In genomic region chr19:37177819-37178708, GRCm38 (mm10) we compare ENCODE assay signal across 8 mouse cellular contexts. TPM values are rescaled to one million over a fixed set of nuclear protein-coding genes. Genes with fewer than 3 reads are reported as not detected.
DNase-seq lines count a peak whose midpoint lies in the region; ATAC-seq and TF ChIP-seq lines count a peak whose summit lies in the region.

No protein-coding gene starts in this region.

- H3K27ac ChIP-seq in embryonic facial prominence, embryonic 13.5 days = no peak overlapping the region
- H3K27ac ChIP-seq in heart, adult 2 months = peak overlapping the region; percentile 97
- H3K27ac ChIP-seq in kidney, adult 2 months (ENCODE audit: insufficient read depth, low read depth, low read length) = peak overlapping the region; percentile 59
- H3K27ac ChIP-seq in limb, embryonic 15.5 days = no peak overlapping the region
- peak overlapping the region; percentile 76 for H3K27ac ChIP-seq in midbrain, embryonic 14.5 days (replicated peaks; ENCODE audit: low read depth, low read length)

- DNase-seq in 416B (ENCODE audit: low read depth) = peak; percentile 84
- DNase-seq in adrenal gland, postnatal 36 days = peak; percentile 78 to 79
- peak; percentile 57 to 73 for DNase-seq in heart, adult 2 months
- peak; percentile 86 for DNase-seq in kidney, adult 2 months
- peak; percentile 92 for DNase-seq in midbrain, embryonic 14.5 days
- peak; percentile 44 for DNase-seq in splenic B cell, adult 2 months (ENCODE audit: low read depth, low spot score)

- peaks cover 4% of the 10 kb centered on the region for H3K79me2 ChIP-seq in heart, adult 2 months (replicated peaks; ENCODE audit: control insufficient read depth, insufficient read depth, low read length)

- H3K27me3 ChIP-seq in embryonic facial prominence, embryonic 13.5 days = peaks cover 30% of the 10 kb centered on the region
- no peaks in the 10 kb centered on the region for H3K27me3 ChIP-seq in heart, adult 2 months (ENCODE audit: control insufficient read depth, insufficient read depth, low read length)
- H3K27me3 ChIP-seq in kidney, adult 2 months (replicated peaks; ENCODE audit: control insufficient read depth, insufficient read depth, low read length) = no peaks in the 10 kb centered on the region
- peaks cover 18% of the 10 kb centered on the region for H3K27me3 ChIP-seq in limb, embryonic 15.5 days
- no peaks in the 10 kb centered on the region for H3K27me3 ChIP-seq in midbrain, embryonic 14.5 days (ENCODE audit: control insufficient read depth, insufficient read depth, low read length)
- H3K27me3 ChIP-seq in splenic B cell, adult 2 months (ENCODE audit: control insufficient read depth, insufficient read depth, low read length, poor library complexity, severe bottlenecking) = peaks cover 3% of the 10 kb centered on the region

- H3K4me1 ChIP-seq in embryonic facial prominence, embryonic 13.5 days = peaks cover 10% of the 10 kb centered on the region
- peaks cover 3% of the 10 kb centered on the region for H3K4me1 ChIP-seq in heart, adult 2 months (ENCODE audit: control insufficient read depth, insufficient read depth, low read length)
- H3K4me1 ChIP-seq in kidney, adult 2 months (ENCODE audit: control insufficient read depth, insufficient read depth, low read length) = peaks cover 6% of the 10 kb centered on the region; the same call in 1 of the 2 replicates
- H3K4me1 ChIP-seq in limb, embryonic 15.5 days = peaks cover 17% of the 10 kb centered on the region
- H3K4me1 ChIP-seq in midbrain, embryonic 14.5 days (ENCODE audit: control insufficient read depth, insufficient read depth, low read length) = peaks cover 15% of the 10 kb centered on the region

- H3K9me3 ChIP-seq in embryonic facial prominence, embryonic 13.5 days = no peaks in the 10 kb centered on the region
- H3K9me3 ChIP-seq in limb, embryonic 15.5 days = no peaks in the 10 kb centered on the region
- no peaks in the 10 kb centered on the region for H3K9me3 ChIP-seq in midbrain, embryonic 14.5 days (ENCODE audit: control insufficient read depth, low read length)

- WGBS in embryonic facial prominence, embryonic 13.5 days = 15% methylated on average over 17 of the region's 17 CpGs
- WGBS in heart, adult 2 months = 9% methylated on average over 17 of the region's 17 CpGs
- whole genome bisulfite sequencing in kidney, adult 2 months = 12% methylated on average over 17 of the region's 17 CpGs
- 14% methylated on average over 17 of the region's 17 CpGs for WGBS in limb, embryonic 15.5 days
- WGBS in midbrain, embryonic 14.5 days = 13% methylated on average over 17 of the region's 17 CpGs

- no peak for TF ChIP-seq POLR2A in heart, adult 2 months (IDR thresholded peaks at IDR 0.05; ENCODE audit: insufficient read depth, low read depth, low read length)
- TF ChIP-seq POLR2A in kidney, adult 2 months (IDR thresholded peaks at IDR 0.05; ENCODE audit: low read depth, low read length) = no peak

- no peak for TF ChIP-seq EP300 in heart, adult 2 months (IDR thresholded peaks at IDR 0.05; ENCODE audit: insufficient read depth, low read depth, low read length)

- intact Hi-C loops in heart, adult 2 months (cut with DNase I) = no loop called here

- ATAC-seq in embryonic facial prominence, embryonic 13.5 days (ENCODE audit: insufficient number of reproducible peaks, insufficient read depth, low FRiP score, low TSS enrichment, low read depth) = no peak
- ATAC-seq in limb, embryonic 15.5 days (ENCODE audit: insufficient number of reproducible peaks, low FRiP score, low TSS enrichment, low read depth) = no peak
- ATAC-seq in midbrain, embryonic 14.5 days (ENCODE audit: low FRiP score, low TSS enrichment) = peak; percentile 74

- peak overlapping the region; percentile 33 for H3K4me3 ChIP-seq in embryonic facial prominence, embryonic 13.5 days
- H3K4me3 ChIP-seq in heart, adult 2 months = peak overlapping the region; percentile 60
- H3K4me3 ChIP-seq in kidney, adult 2 months (ENCODE audit: insufficient read depth, low read depth, low read length) = peak overlapping the region; percentile 26
- H3K4me3 ChIP-seq in limb, embryonic 15.5 days = peak overlapping the region; percentile 25
- peak overlapping the region; percentile 69 for H3K4me3 ChIP-seq in midbrain, embryonic 14.5 days (replicated peaks; ENCODE audit: low read depth, low read length)

- peak overlapping the region; percentile 54 for H3K4me2 ChIP-seq in embryonic facial prominence, embryonic 13.5 days
- peak overlapping the region; percentile 39 for H3K4me2 ChIP-seq in limb, embryonic 15.5 days
- H3K4me2 ChIP-seq in midbrain, embryonic 14.5 days (ENCODE audit: low read length) = peak overlapping the region; percentile 99

- no peak overlapping the region for H3K9ac ChIP-seq in embryonic facial prominence, embryonic 13.5 days
- H3K9ac ChIP-seq in heart, adult 2 months (ENCODE audit: low read depth, low read length) = peak overlapping the region; percentile 15; the same call in 1 of the 2 replicates
- no peak overlapping the region for H3K9ac ChIP-seq in limb, embryonic 15.5 days
- H3K9ac ChIP-seq in midbrain, embryonic 14.5 days (replicated peaks; ENCODE audit: low read length) = peak overlapping the region; percentile 39; the same call in 1 of the 2 replicates

- no peaks in the 10 kb centered on the region for H3K36me3 ChIP-seq in embryonic facial prominence, embryonic 13.5 days
- no peaks in the 10 kb centered on the region; the same call in 1 of the 2 replicates for H3K36me3 ChIP-seq in heart, adult 2 months (ENCODE audit: control insufficient read depth, insufficient read depth, low read length)
- no peaks in the 10 kb centered on the region for H3K36me3 ChIP-seq in kidney, adult 2 months (ENCODE audit: control insufficient read depth, insufficient read depth, low read length)
- H3K36me3 ChIP-seq in limb, embryonic 15.5 days = no peaks in the 10 kb centered on the region
- no peaks in the 10 kb centered on the region for H3K36me3 ChIP-seq in midbrain, embryonic 14.5 days (ENCODE audit: control insufficient read depth, insufficient read depth, low read length)
- H3K36me3 ChIP-seq in splenic B cell, adult 2 months (ENCODE audit: control insufficient read depth, insufficient read depth, low read length, poor library complexity, severe bottlenecking) = no peaks in the 10 kb centered on the region

- no peak for TF ChIP-seq CTCF in heart, adult 2 months (IDR thresholded peaks at IDR 0.05)
- no peak for TF ChIP-seq CTCF in kidney, adult 2 months (conservative IDR thresholded peaks at IDR 0.05; ENCODE audit: insufficient read depth, insufficient read length, low read depth, low read length)

RNA-seq across cellular contexts. Expression of gene March5, which starts 29.3 kb away (rescaled TPM):
- 100 to 1,000 TPM; 102 to 116 TPM for total RNA-seq in adrenal gland, postnatal 36 days (2021)
- 104 and 111 TPM in 2 replicates for polyA plus RNA-seq in embryonic facial prominence, embryonic 13.5 days (2015; fragmentation: Nextera tagmentation; extraction: Ambion mirVana)
- 10 to 100 TPM; 79.7 to 84.8 TPM for total RNA-seq in heart, adult 2 months (2021)
- 32.6 and 57.7 TPM in 2 replicates for polyA plus RNA-seq in heart, adult 2 months (2012; rRNA removed)
- 32.0 and 43.0 TPM in 2 replicates for polyA plus RNA-seq in kidney, adult 2 months (2012; rRNA removed)
- polyA plus RNA-seq in limb, embryonic 15.5 days (2015; fragmentation: Nextera tagmentation; extraction: Ambion mirVana) = 66.5 and 80.5 TPM in 2 replicates
- polyA plus RNA-seq in midbrain, embryonic 14.5 days (2014; fragmentation: Nextera tagmentation; extraction: Ambion mirVana) = 120 and 131 TPM in 2 replicates

RNA-seq across cellular contexts. Expression of gene Cpeb3, which starts 30.3 kb away (rescaled TPM):
- 10 to 100 TPM; 12.3 to 24.1 TPM for total RNA-seq in adrenal gland, postnatal 36 days (2021)
- 1.4 and 1.7 TPM in 2 replicates for polyA plus RNA-seq in embryonic facial prominence, embryonic 13.5 days (2015; fragmentation: Nextera tagmentation; extraction: Ambion mirVana)
- total RNA-seq in heart, adult 2 months (2021) = 10 to 100 TPM; 78.9 to 96.9 TPM
- 35.6 and 53.9 TPM in 2 replicates for polyA plus RNA-seq in heart, adult 2 months (2012; rRNA removed)
- 14.2 and 16.4 TPM in 2 replicates for polyA plus RNA-seq in kidney, adult 2 months (2012; rRNA removed)
- polyA plus RNA-seq in limb, embryonic 15.5 days (2015; fragmentation: Nextera tagmentation; extraction: Ambion mirVana) = 1.3 and 1.5 TPM in 2 replicates
- 10.1 and 12.5 TPM in 2 replicates for polyA plus RNA-seq in midbrain, embryonic 14.5 days (2014; fragmentation: Nextera tagmentation; extraction: Ambion mirVana)

Comparison
In these comparisons a context has a peak if more than half of its experiments do, and no peak if none do; other contexts are left out.
1. H3K27ac ChIP-seq: peak in heart, adult 2 months (single experiment), kidney, adult 2 months (single experiment) and midbrain, embryonic 14.5 days (single experiment); none in embryonic facial prominence, embryonic 13.5 days (single experiment) and limb, embryonic 15.5 days (single experiment).
2. H3K4me2 ChIP-seq: peak in every context shown above with its lines; median percentile 99 in midbrain, embryonic 14.5 days; 54 in embryonic facial prominence, embryonic 13.5 days; 39 in limb, embryonic 15.5 days.
3. H3K9ac ChIP-seq: peak in heart, adult 2 months (single experiment) and midbrain, embryonic 14.5 days (single experiment); none in embryonic facial prominence, embryonic 13.5 days (single experiment) and limb, embryonic 15.5 days (single experiment).
4. Peak in every context shown above with its lines, with median percentiles within 50 percentile points of each other: DNase-seq and H3K4me3 ChIP-seq.